Mouse (Mus musculus): ENCODE results near the gene Srgap3. TPM values are rescaled to one million over a fixed set of nuclear protein-coding genes. Genes with fewer than 3 reads are reported as not detected.

Srgap3 gene
- 0.01 and 0.02 TPM in 2 replicates for polyA plus RNA-seq (2012)

- H3K4me1 ChIP-seq (ENCODE audit: control insufficient read depth), result peaks cover 9% of the 10 kb centered on the region
- TF ChIP-seq TAL1 (IDR thresholded peaks at IDR 0.05; ENCODE audit: low read length), result no peak
- TF ChIP-seq GATA1 (IDR thresholded peaks at IDR 0.05; ENCODE audit: low read length), result no peak
- H3K36me3 ChIP-seq (ENCODE audit: control insufficient read depth), result no peaks in the 10 kb centered on the region
- H3K27me3 ChIP-seq (ENCODE audit: control insufficient read depth), result peaks cover 12% of the 10 kb centered on the region
- no peaks in the 10 kb centered on the region for H3K9me3 ChIP-seq (ENCODE audit: control insufficient read depth, low read length)
- H3K4me3 ChIP-seq (replicated peaks), result peak within 1 kb of the TSS; percentile 60
Observed at GRCm38 (mm10) chr6:112946895-112947436, at the start of gene Srgap3. Gene Srgap3 (minus strand): TSS chr6:112947266.

- no peaks in the 10 kb centered on the region for H3K9me3 ChIP-seq (ENCODE audit: control insufficient read depth, low read length)
- H3K4me1 ChIP-seq (ENCODE audit: control insufficient read depth), result no peaks in the 10 kb centered on the region
- no peaks in the 10 kb centered on the region for H3K27me3 ChIP-seq (ENCODE audit: control insufficient read depth)
- no peak overlapping the region for H3K4me3 ChIP-seq (replicated peaks)
- TF ChIP-seq TAL1 (IDR thresholded peaks at IDR 0.05; ENCODE audit: low read length) (no peak), GATA1 (IDR thresholded peaks at IDR 0.05; ENCODE audit: low read length) (no peak)
- H3K36me3 ChIP-seq (ENCODE audit: control insufficient read depth), result no peaks in the 10 kb centered on the region
Observed at GRCm38 (mm10) chr6:112995708-112996107, 48.6 kb upstream of the Srgap3 start.

GRCm38 (mm10) chr6:112990119-112990518 lies 43.1 kb upstream of the Srgap3 start:
- no peak for TF ChIP-seq TAL1 (IDR thresholded peaks at IDR 0.05; ENCODE audit: low read length)
- TF ChIP-seq GATA1 (IDR thresholded peaks at IDR 0.05; ENCODE audit: low read length), result no peak

GRCm38 (mm10) chr6:112985362-112986314 lies 38.6 kb upstream of the Srgap3 start:
- Histone ChIP-seq H3K36me3 (ENCODE audit: control insufficient read depth) (no peaks in the 10 kb centered on the region), H3K4me1 (ENCODE audit: control insufficient read depth) (no peaks in the 10 kb centered on the region), H3K4me3 (replicated peaks) (no peak overlapping the region), H3K9me3 (ENCODE audit: control insufficient read depth, low read length) (no peaks in the 10 kb centered on the region), H3K27me3 (ENCODE audit: control insufficient read depth) (no peaks in the 10 kb centered on the region)
- TF ChIP-seq GATA1 (IDR thresholded peaks at IDR 0.05; ENCODE audit: low read length), result no peak
- no peak for TF ChIP-seq TAL1 (IDR thresholded peaks at IDR 0.05; ENCODE audit: low read length)

More at GRCm38 (mm10) chr6:112990119-112990518, 43.1 kb upstream of the Srgap3 start:
- no peaks in the 10 kb centered on the region for H3K27me3 ChIP-seq (ENCODE audit: control insufficient read depth)
- no peak overlapping the region for H3K4me3 ChIP-seq (replicated peaks)
- no peaks in the 10 kb centered on the region for H3K4me1 ChIP-seq (ENCODE audit: control insufficient read depth)
- H3K36me3 ChIP-seq (ENCODE audit: control insufficient read depth), result no peaks in the 10 kb centered on the region
- no peaks in the 10 kb centered on the region for H3K9me3 ChIP-seq (ENCODE audit: control insufficient read depth, low read length)

- no peaks in the 10 kb centered on the region for H3K27me3 ChIP-seq (ENCODE audit: control insufficient read depth)
- H3K36me3 ChIP-seq (ENCODE audit: control insufficient read depth), result no peaks in the 10 kb centered on the region
- no peak for TF ChIP-seq GATA1 (IDR thresholded peaks at IDR 0.05; ENCODE audit: low read length)
- TF ChIP-seq TAL1 (IDR thresholded peaks at IDR 0.05; ENCODE audit: low read length), result no peak
- H3K4me3 ChIP-seq (replicated peaks), result no peak overlapping the region
- H3K9me3 ChIP-seq (ENCODE audit: control insufficient read depth, low read length), result no peaks in the 10 kb centered on the region
- H3K4me1 ChIP-seq (ENCODE audit: control insufficient read depth), result no peaks in the 10 kb centered on the region
Observed at GRCm38 (mm10) chr6:112982241-112982640, 35.2 kb upstream of the Srgap3 start.

GRCm38 (mm10) chr6:112978947-112979346 lies 31.9 kb upstream of the Srgap3 start:
- H3K4me1 ChIP-seq (ENCODE audit: control insufficient read depth), result no peaks in the 10 kb centered on the region
- H3K9me3 ChIP-seq (ENCODE audit: control insufficient read depth, low read length), result no peaks in the 10 kb centered on the region
- TF ChIP-seq TAL1 (IDR thresholded peaks at IDR 0.05; ENCODE audit: low read length) (no peak), GATA1 (IDR thresholded peaks at IDR 0.05; ENCODE audit: low read length) (no peak)
- H3K4me3 ChIP-seq (replicated peaks), result no peak overlapping the region
- no peaks in the 10 kb centered on the region for H3K36me3 ChIP-seq (ENCODE audit: control insufficient read depth)
- no peaks in the 10 kb centered on the region for H3K27me3 ChIP-seq (ENCODE audit: control insufficient read depth)

GRCm38 (mm10) chr6:112977246-112977645 lies 30.2 kb upstream of the Srgap3 start:
- no peak for TF ChIP-seq TAL1 (IDR thresholded peaks at IDR 0.05; ENCODE audit: low read length)
- no peak for TF ChIP-seq GATA1 (IDR thresholded peaks at IDR 0.05; ENCODE audit: low read length)
- H3K36me3 ChIP-seq (ENCODE audit: control insufficient read depth), result no peaks in the 10 kb centered on the region
- H3K9me3 ChIP-seq (ENCODE audit: control insufficient read depth, low read length), result no peaks in the 10 kb centered on the region
- H3K27me3 ChIP-seq (ENCODE audit: control insufficient read depth), result no peaks in the 10 kb centered on the region
- H3K4me3 ChIP-seq (replicated peaks), result no peak overlapping the region
- H3K4me1 ChIP-seq (ENCODE audit: control insufficient read depth), result peaks cover 8% of the 10 kb centered on the region; the same call in 1 of the 2 replicates

- H3K4me3 ChIP-seq (replicated peaks), result no peak overlapping the region
- peaks cover 9% of the 10 kb centered on the region; the same call in 1 of the 2 replicates for H3K4me1 ChIP-seq (ENCODE audit: control insufficient read depth)
- H3K27me3 ChIP-seq (ENCODE audit: control insufficient read depth), result no peaks in the 10 kb centered on the region
- no peaks in the 10 kb centered on the region for H3K36me3 ChIP-seq (ENCODE audit: control insufficient read depth)
- no peaks in the 10 kb centered on the region for H3K9me3 ChIP-seq (ENCODE audit: control insufficient read depth, low read length)
- TF ChIP-seq GATA1 (IDR thresholded peaks at IDR 0.05; ENCODE audit: low read length) (no peak), TAL1 (IDR thresholded peaks at IDR 0.05; ENCODE audit: low read length) (no peak)
Observed at GRCm38 (mm10) chr6:112976541-112976940, 29.5 kb upstream of the Srgap3 start.

DNA sequence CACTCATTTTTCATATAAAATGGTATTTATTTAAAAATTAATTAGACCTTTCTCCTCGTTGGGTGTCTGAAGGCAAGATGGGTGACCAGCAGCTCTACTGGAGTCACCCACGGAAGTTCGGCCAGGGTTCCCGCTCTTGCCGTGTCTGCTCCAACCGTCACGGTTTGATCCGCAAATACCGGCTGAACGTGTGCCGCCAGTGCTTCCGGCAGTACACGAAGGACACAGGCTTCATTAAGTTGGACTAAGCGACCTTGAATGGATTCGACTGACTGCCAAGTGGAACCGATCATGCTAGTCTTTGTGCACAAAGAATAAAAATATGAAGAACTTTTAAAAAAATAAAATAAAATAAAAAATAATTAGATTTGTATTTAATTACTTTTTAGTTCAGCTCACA lies 29.1 kb upstream of the Srgap3 start:
- H3K9me3 ChIP-seq (ENCODE audit: control insufficient read depth, low read length), result no peaks in the 10 kb centered on the region
- no peaks in the 10 kb centered on the region for H3K27me3 ChIP-seq (ENCODE audit: control insufficient read depth)
- no peak overlapping the region for H3K4me3 ChIP-seq (replicated peaks)
- H3K36me3 ChIP-seq (ENCODE audit: control insufficient read depth), result no peaks in the 10 kb centered on the region
- TF ChIP-seq GATA1 (IDR thresholded peaks at IDR 0.05; ENCODE audit: low read length), result no peak
- peaks cover 9% of the 10 kb centered on the region; the same call in 1 of the 2 replicates for H3K4me1 ChIP-seq (ENCODE audit: control insufficient read depth)

All from erythroblast, embryonic 14.5 days (primary cell).